Mouse (Mus musculus): ENCODE measurements around the gene Olfr1336.

- TF ChIP-seq CTCF (IDR thresholded peaks at IDR 0.05; ENCODE audit: low read depth) (no peak), EP300 (IDR thresholded peaks at IDR 0.05; ENCODE audit: low read depth) (no peak)
Observed at GRCm38 (mm10) chr7:6508648-6509047, 52.7 kb downstream of the Olfr1336 start, which contains the start of gene Olfr1348.
